Mouse (Mus musculus) neural tube, embryonic 14.5 days (tissue): ENCODE data around the gene Tenm4. TPM values are rescaled to one million over a fixed set of nuclear protein-coding genes. Genes with fewer than 3 reads are reported as not detected.

Experiments
- ATAC-seq: fragments of 200-750 bp; cut with Nextera tagmentation; 2 replicates; pipeline ENCODE4 v1.8.0; 2017; ENCODE audit warnings: low read depth, mild to moderate bottlenecking, moderate TSS enrichment, moderate library complexity
- H3K27ac ChIP-seq: fragments of 300-500 bp; sonication (generic); 2 replicates; pipeline ENCODE4 v1.5.1; 2014; ENCODE audit warnings: low read depth, mild to moderate bottlenecking, control low read depth, low read length, moderate library complexity, mixed read lengths
- H3K27me3 ChIP-seq: fragments of 300-500 bp; sonication (generic); 2 replicates; pipeline ENCODE4 v1.6.1; 2014; ENCODE audit warnings: low read length; ENCODE audit not compliant: control insufficient read depth, insufficient read depth
- H3K36me3 ChIP-seq: fragments of 300-500 bp; sonication (generic); 2 replicates; pipeline ENCODE4 v1.6.1; 2014; ENCODE audit warnings: low read length, mixed read lengths; ENCODE audit not compliant: control insufficient read depth, insufficient read depth
- H3K4me1 ChIP-seq: fragments of 300-500 bp; sonication (generic); 2 replicates; pipeline ENCODE4 v1.6.1; 2014; ENCODE audit warnings: low read length; ENCODE audit not compliant: control insufficient read depth, insufficient read depth
- H3K4me2 ChIP-seq: fragments of 300-500 bp; sonication (generic); 2 replicates; pipeline ENCODE4 v1.6.1; 2014; ENCODE audit warnings: mild to moderate bottlenecking, low read depth, low read length, control low read depth
- H3K4me3 ChIP-seq: fragments of 300-500 bp; sonication (generic); 2 replicates; pipeline ENCODE4 v1.5.1; 2014; ENCODE audit warnings: low read depth, low read length, control low read depth, mixed read lengths
- H3K9ac ChIP-seq: fragments of 300-500 bp; sonication (generic); replicated peaks from 2 replicates; pipeline ENCODE4 v1.6.1; 2014; ENCODE audit warnings: low read depth, mild to moderate bottlenecking, control low read depth, low read length, mixed read lengths
- H3K9me3 ChIP-seq: fragments of 300-500 bp; sonication (generic); 2 replicates; pipeline ENCODE4 v1.6.1; 2016; ENCODE audit warnings: low read length; ENCODE audit not compliant: control insufficient read depth
- WGBS: fragments of 180-500 bp; shearing (Covaris S2); extraction: QIAGEN DNeasy Blood & Tissue Kit; methylation state at CpG from one replicate; pipeline ENCODE4 v1.1.7; 2014; 5-methylcytosine and 5-hydroxymethylcytosine counted together
- polyA plus RNA-seq: library from polyadenylated mRNA; unstranded; fragments of >200 nt; fragmentation: Nextera tagmentation; extraction: Ambion mirVana; gene quantifications from 2 replicates; pipeline ENCODE4 v1.2.1, GENCODE M21; 2014

The Tenm4 gene
- polyA plus RNA-seq, 1 experiment from 2014 or later, result 54.8 TPM

DNA sequence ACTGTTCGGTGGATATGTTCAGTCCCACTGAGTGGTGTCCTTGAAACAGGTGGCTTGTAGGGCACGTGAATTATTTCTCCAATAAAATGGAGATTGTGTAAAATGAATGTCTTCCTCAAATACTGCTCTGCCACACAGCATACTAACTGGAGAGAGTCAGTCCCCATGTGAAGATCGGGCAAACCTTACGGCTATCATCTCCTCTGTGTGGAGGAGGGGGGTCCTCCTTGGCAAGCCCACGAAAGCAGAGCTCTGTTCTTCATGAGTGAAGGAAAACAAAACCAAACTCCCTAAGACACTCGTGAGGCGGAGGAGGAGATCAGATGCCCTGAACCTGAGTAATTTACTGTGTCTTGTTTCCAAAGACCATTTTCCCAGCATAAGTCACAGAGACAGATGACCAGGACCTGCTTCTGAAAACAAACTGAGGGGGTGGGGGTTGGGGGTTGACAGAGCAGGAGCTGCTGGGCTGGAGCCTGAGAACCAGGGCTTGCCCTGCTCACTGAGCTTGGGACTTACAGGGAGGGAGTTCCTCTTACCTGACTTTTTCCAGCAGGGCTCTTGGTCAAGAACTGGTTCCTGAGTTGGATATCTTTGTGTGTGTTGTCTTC is 464.9 kb downstream of the Tenm4 start:
- no peaks in the 10 kb centered on the region for H3K36me3 ChIP-seq
- WGBS, result 46% methylated on average over 7 of the region's 7 CpGs
- H3K27ac ChIP-seq, result no peak overlapping the region
- 0 out of 2 replicates have a peak, but pooled peaks have one; percentile 31 for ATAC-seq
- H3K9me3 ChIP-seq, result no peaks in the 10 kb centered on the region
- no peak overlapping the region for H3K4me3 ChIP-seq
- no peak overlapping the region for H3K9ac ChIP-seq
- no peaks in the 10 kb centered on the region for H3K27me3 ChIP-seq
- no peak overlapping the region for H3K4me2 ChIP-seq
- H3K4me1 ChIP-seq, result no peaks in the 10 kb centered on the region

GRCm38 (mm10) chr7:96643461-96644204 is 472.6 kb downstream of the Tenm4 start:
- Histone ChIP-seq H3K9ac (no peak overlapping the region; the same call in 1 of the 2 replicates), H3K9me3 (no peaks in the 10 kb centered on the region), H3K4me2 (peak overlapping the region; percentile 58), H3K4me3 (peak overlapping the region; percentile 25), H3K4me1 (peaks cover 4% of the 10 kb centered on the region; the same call in 1 of the 2 replicates), H3K27me3 (no peaks in the 10 kb centered on the region), H3K36me3 (no peaks in the 10 kb centered on the region), H3K27ac (no peak overlapping the region)
- ATAC-seq, result peak; percentile 91
- under 1% methylated on average over 27 of the region's 27 CpGs for WGBS

DNA sequence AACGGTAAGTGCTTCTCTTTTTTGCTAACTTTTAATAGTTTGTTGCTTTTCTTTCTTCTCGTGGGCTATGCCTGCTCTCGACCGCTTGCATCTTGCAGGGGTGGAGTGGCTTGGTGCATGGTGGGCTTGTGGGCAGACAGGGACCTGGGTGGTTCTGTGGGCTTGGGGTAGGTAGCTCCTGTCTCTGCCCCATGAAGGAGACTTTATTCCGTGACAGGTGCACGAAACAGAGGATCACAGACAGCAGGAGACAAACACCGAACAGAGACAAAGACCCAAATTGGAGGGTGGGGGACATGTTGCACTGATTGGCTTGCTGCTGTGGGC is 473.1 kb downstream of the Tenm4 start:
- Histone ChIP-seq H3K4me1 (peaks cover 4% of the 10 kb centered on the region; the same call in 1 of the 2 replicates), H3K27me3 (no peaks in the 10 kb centered on the region), H3K9me3 (no peaks in the 10 kb centered on the region), H3K4me2 (peak overlapping the region; percentile 58), H3K4me3 (peak overlapping the region; percentile 25), H3K9ac (no peak overlapping the region), H3K27ac (0 out of 2 replicates have a peak overlapping the region, but pooled peaks have one; percentile 22), H3K36me3 (no peaks in the 10 kb centered on the region)
- 3% methylated on average over 7 of the region's 7 CpGs for WGBS
- peak; percentile 56 for ATAC-seq

DNA sequence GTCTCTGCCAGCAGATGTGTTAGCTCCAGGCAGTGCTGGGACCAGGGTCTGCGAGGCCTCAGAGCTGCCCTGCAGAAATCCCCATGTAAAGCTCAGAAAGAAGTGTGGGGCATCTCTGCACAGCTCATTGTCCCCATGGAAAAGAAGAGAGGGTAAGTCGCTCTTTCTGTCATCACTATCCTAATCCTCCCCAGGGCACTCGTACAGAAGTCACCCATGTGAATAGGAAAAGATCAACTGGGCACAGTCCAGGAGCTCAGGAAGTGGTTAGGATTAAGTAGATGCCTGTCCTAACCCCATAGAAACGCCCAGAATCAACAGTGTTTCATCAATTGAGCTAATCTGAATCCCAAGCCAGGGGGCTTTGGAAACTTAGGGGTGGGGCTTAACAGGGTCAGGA is 476.6 kb downstream of the Tenm4 start:
- no peak for ATAC-seq
- Histone ChIP-seq H3K27me3 (no peaks in the 10 kb centered on the region), H3K36me3 (no peaks in the 10 kb centered on the region), H3K4me1 (peaks cover 33% of the 10 kb centered on the region), H3K9me3 (no peaks in the 10 kb centered on the region), H3K27ac (no peak overlapping the region), H3K4me3 (no peak overlapping the region), H3K9ac (no peak overlapping the region), H3K4me2 (no peak overlapping the region)
- 31% methylated on average over 4 of the region's 4 CpGs for WGBS

DNA sequence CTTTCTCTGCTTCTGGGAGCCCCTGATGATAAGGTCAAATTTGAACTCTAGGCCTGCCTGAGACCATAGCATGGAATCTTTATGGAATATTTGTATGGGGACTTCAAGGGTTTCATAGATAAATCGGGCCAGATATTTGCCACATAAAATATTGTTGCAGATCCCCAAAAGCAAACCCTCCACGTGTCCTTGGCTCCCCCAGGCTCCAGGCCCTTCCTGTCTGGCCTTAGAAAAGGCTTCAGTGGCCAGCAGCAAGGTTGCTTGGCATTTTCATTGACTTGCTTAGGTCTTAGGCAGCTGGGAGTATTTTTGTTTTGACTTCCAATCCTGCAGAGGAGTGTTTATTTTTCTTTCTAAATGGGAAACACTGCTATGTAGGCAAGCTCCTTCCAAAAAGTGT is 477.6 kb downstream of the Tenm4 start:
- Histone ChIP-seq H3K9ac (no peak overlapping the region), H3K27ac (no peak overlapping the region), H3K4me1 (peaks cover 38% of the 10 kb centered on the region), H3K36me3 (no peaks in the 10 kb centered on the region), H3K4me3 (no peak overlapping the region), H3K27me3 (no peaks in the 10 kb centered on the region), H3K4me2 (no peak overlapping the region), H3K9me3 (no peaks in the 10 kb centered on the region)
- no peak for ATAC-seq
- 79% methylated on average over 2 of the region's 2 CpGs for WGBS

DNA sequence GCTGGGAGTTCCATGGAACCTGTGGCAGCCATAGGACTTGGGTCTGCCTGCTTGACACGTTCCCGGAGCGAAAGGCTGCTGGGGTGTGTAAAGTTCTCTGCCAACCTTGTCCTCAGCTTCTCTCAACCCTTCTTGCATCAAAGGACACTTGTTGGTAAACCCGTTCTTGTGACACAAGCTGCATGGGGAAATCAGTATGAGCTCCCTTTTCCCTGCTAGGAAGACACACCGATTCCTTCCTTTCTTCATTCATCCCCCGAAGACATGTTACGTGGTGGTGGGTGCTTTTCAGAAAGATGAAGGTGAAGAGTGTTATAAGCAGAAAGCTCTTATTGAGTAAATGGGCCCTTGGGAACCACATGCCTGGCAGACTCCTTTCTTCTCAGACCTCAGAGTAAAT is 478.1 kb downstream of the Tenm4 start:
- H3K9ac ChIP-seq, result no peak overlapping the region
- no peak overlapping the region for H3K4me3 ChIP-seq
- H3K27ac ChIP-seq, result no peak overlapping the region
- no peaks in the 10 kb centered on the region for H3K27me3 ChIP-seq
- H3K4me1 ChIP-seq, result peaks cover 36% of the 10 kb centered on the region
- no peaks in the 10 kb centered on the region for H3K36me3 ChIP-seq
- ATAC-seq, result no peak
- 85% methylated on average over 7 of the region's 7 CpGs for WGBS
- no peak overlapping the region for H3K4me2 ChIP-seq
- no peaks in the 10 kb centered on the region for H3K9me3 ChIP-seq

DNA sequence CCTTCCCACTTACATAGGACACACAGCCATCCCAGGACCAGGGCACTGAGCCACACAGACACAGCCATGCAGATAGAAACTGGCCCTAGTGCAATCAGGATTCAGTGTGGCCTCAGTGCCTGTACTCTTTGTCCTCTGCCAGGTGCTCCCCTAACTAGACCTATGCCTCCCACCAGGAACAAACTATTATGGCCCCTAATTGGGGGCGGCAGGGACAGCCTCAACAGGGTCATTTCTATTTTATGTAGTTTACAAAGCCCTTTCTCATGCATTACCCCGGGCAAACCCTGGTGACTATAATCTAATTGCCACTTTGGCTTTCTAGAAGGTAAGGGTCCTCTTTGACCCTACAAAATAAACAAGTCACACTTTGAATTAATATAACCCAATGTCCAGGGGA is 479.4 kb downstream of the Tenm4 start:
- no peak overlapping the region for H3K4me3 ChIP-seq
- peaks cover 33% of the 10 kb centered on the region for H3K4me1 ChIP-seq
- no peak overlapping the region for H3K27ac ChIP-seq
- 16% methylated on average over 2 of the region's 2 CpGs for WGBS
- no peaks in the 10 kb centered on the region for H3K36me3 ChIP-seq
- no peaks in the 10 kb centered on the region for H3K9me3 ChIP-seq
- no peak for ATAC-seq
- no peaks in the 10 kb centered on the region for H3K27me3 ChIP-seq
- H3K9ac ChIP-seq, result no peak overlapping the region
- no peak overlapping the region for H3K4me2 ChIP-seq

- H3K9ac ChIP-seq, result no peak overlapping the region
- WGBS, result 12% methylated on average over 6 of the region's 6 CpGs
- no peak overlapping the region for H3K27ac ChIP-seq
- no peak overlapping the region for H3K4me3 ChIP-seq
- H3K9me3 ChIP-seq, result no peaks in the 10 kb centered on the region
- H3K27me3 ChIP-seq, result no peaks in the 10 kb centered on the region
- H3K36me3 ChIP-seq, result no peaks in the 10 kb centered on the region
- no peak overlapping the region for H3K4me2 ChIP-seq
- 0 out of 2 replicates have a peak, but pooled peaks have one; percentile 33 for ATAC-seq
- peaks cover 33% of the 10 kb centered on the region for H3K4me1 ChIP-seq
Measured at GRCm38 (mm10) chr7:96651055-96651454, 480.0 kb downstream of the Tenm4 start.

GRCm38 (mm10) chr7:96651626-96652341 is 480.7 kb downstream of the Tenm4 start:
- no peaks in the 10 kb centered on the region for H3K27me3 ChIP-seq
- peak; percentile 61 for ATAC-seq
- WGBS, result 25% methylated on average over 6 of the region's 6 CpGs
- H3K4me3 ChIP-seq, result no peak overlapping the region
- H3K4me2 ChIP-seq, result no peak overlapping the region
- no peaks in the 10 kb centered on the region for H3K9me3 ChIP-seq
- H3K4me1 ChIP-seq, result peaks cover 33% of the 10 kb centered on the region
- no peak overlapping the region for H3K27ac ChIP-seq
- H3K9ac ChIP-seq, result no peak overlapping the region
- H3K36me3 ChIP-seq, result no peaks in the 10 kb centered on the region
